In the genomic region with DNA sequence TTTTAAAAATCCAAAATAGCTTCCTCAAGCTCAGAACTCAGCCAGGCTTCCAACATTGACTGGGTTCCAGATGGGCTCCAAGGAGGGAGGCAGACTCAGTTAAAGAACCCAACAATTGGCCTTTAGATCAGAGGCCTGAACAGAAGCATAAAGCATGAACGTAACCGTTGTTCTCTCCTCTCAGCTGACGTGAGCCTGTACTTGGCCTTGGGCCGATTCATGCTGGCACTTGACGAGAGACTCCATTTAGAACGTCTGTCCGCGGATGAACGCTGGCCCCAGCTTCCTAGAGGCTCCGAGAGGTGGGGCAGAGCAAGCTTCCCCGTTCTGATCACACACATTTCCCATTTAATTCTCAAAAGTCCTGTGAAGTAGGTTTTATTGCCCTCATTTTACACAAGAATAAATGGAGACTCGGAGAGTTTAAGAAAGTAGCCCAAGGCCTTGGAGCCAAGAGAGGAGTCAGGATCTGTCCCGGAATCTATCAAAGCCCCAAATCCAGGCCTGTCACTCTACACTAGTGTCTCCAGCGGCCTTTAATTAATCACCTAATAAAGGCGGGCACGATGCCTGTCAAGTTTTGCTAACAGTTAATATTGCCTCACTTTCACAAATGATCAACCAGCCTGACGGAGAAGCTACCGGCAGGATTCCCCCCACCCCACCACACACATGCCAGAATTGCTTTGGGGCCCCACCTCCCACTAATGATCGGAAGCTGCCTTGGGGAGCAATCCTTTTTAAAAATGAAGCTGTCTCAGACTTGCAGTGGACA, we compare ENCODE assay signal across 9 mouse cellular contexts. TPM values are rescaled to one million over a fixed set of nuclear protein-coding genes. Genes with fewer than 3 reads are reported as not detected.
DNase-seq lines count a peak whose midpoint lies in the region; ATAC-seq and TF ChIP-seq lines count a peak whose summit lies in the region.
"Had no signal": no experiment of that assay in that cellular context is flagged by ENCODE, and none has a peak within 500 bp of the region (broad histone marks: within the 10 kb centered on the region; RNA-seq: fewer than 3 reads in every experiment).

No protein-coding gene starts in this region.

- H3K27ac ChIP-seq in lung, embryonic 14.5 days (ENCODE audit: low read depth) = no peak overlapping the region
- no peak overlapping the region for H3K27ac ChIP-seq in limb, embryonic 11.5 days (replicated peaks; ENCODE audit: low read depth, low read length)

- WGBS in lung, embryonic 14.5 days = 39% methylated on average over 19 of the region's 19 CpGs
- 35% methylated on average over 19 of the region's 19 CpGs for WGBS in limb, embryonic 11.5 days

- DNase-seq in lung, embryonic 14.5 days = peak; percentile 65
- DNase-seq in lung, postnatal 25 days (ENCODE audit: low spot score) = no peak
- peak; percentile 52 to 70 for DNase-seq in cerebellum, postnatal 25 days
- peak; percentile 36 to 48 for DNase-seq in heart, postnatal 14 days
- peak; percentile 55 for DNase-seq in limb, embryonic 11.5 days (ENCODE audit: low spot score)
- peak; percentile 71 for DNase-seq in telencephalon, adult 2 months (ENCODE audit: low read depth, low spot score)
- no peak for DNase-seq in T-cell, adult 2 months (ENCODE audit: low spot score)
- no peak for DNase-seq in thymus, postnatal 25 days

- no peak for TF ChIP-seq CTCF in lung, embryonic 14.5 days (IDR thresholded peaks at IDR 0.05; ENCODE audit: low read depth)

- H3K4me3 ChIP-seq in lung, embryonic 14.5 days (ENCODE audit: low read depth, low read length) = no peak overlapping the region
- no peak overlapping the region for H3K4me3 ChIP-seq in limb, embryonic 11.5 days (ENCODE audit: low read depth, low read length)

- H3K9ac ChIP-seq in lung, embryonic 14.5 days = no peak overlapping the region
- no peak overlapping the region for H3K9ac ChIP-seq in limb, embryonic 11.5 days (ENCODE audit: low read length)

- no peaks in the 10 kb centered on the region for H3K9me3 ChIP-seq in lung, embryonic 14.5 days (ENCODE audit: low read depth, low read length)
- no peaks in the 10 kb centered on the region for H3K9me3 ChIP-seq in limb, embryonic 11.5 days (ENCODE audit: control insufficient read depth, low read length)

- H3K27me3 ChIP-seq in lung, embryonic 14.5 days (ENCODE audit: insufficient read depth, low read length) = peaks cover 4% of the 10 kb centered on the region; the same call in 1 of the 2 replicates
- H3K27me3 ChIP-seq in limb, embryonic 11.5 days (ENCODE audit: control insufficient read depth, insufficient read depth, low read length) = no peaks in the 10 kb centered on the region

- no peaks in the 10 kb centered on the region for H3K36me3 ChIP-seq in lung, embryonic 14.5 days (ENCODE audit: insufficient read depth)
- H3K36me3 ChIP-seq in limb, embryonic 11.5 days (ENCODE audit: control insufficient read depth, insufficient read depth, low read length) = no peaks in the 10 kb centered on the region

- intact Hi-C loops in heart, postnatal 14 days (cut with DNase I) = loop anchor here (5.0 kb wide), 1 partner anchor 54 kb away; no protein-coding TSS in a partner anchor

- no peak overlapping the region for H3K4me2 ChIP-seq in lung, embryonic 14.5 days
- no peak overlapping the region for H3K4me2 ChIP-seq in limb, embryonic 11.5 days (ENCODE audit: low read depth, severe bottlenecking)

- H3K4me1 ChIP-seq in lung, embryonic 14.5 days (ENCODE audit: insufficient read depth) = 0 out of 2 replicates have a peak, but pooled peaks cover 4% of the 10 kb centered on the region
- peaks cover 24% of the 10 kb centered on the region for H3K4me1 ChIP-seq in limb, embryonic 11.5 days (ENCODE audit: control insufficient read depth, insufficient read depth, low read length)

- ATAC-seq in lung, embryonic 14.5 days (ENCODE audit: insufficient read depth) = no peak
- no peak for ATAC-seq in limb, embryonic 11.5 days (ENCODE audit: insufficient number of reproducible peaks, low FRiP score, low TSS enrichment, low read depth)

RNA-seq across cellular contexts. Expression of gene Ccdc182, which starts 17.1 kb away (rescaled TPM):
- not detected in 2 replicates for polyA plus RNA-seq in lung, embryonic 14.5 days (2014; fragmentation: Nextera tagmentation; extraction: Ambion mirVana)
- total RNA-seq in heart, postnatal 14 days (2021) = not detected
- polyA plus RNA-seq in limb, embryonic 11.5 days (2014; fragmentation: Nextera tagmentation; extraction: Ambion mirVana) = 0.12 and 0.52 TPM in 2 replicates
- total RNA-seq: hematopoietic stem cell, adult 5-6 weeks had no signal

Comparison
In these comparisons a context has a peak if more than half of its experiments do, and no peak if none do; other contexts are left out.
1. DNase-seq: peak in lung, embryonic 14.5 days (single experiment), cerebellum, postnatal 25 days (2 of 2), heart, postnatal 14 days (2 of 2), limb, embryonic 11.5 days (single experiment) and telencephalon, adult 2 months (single experiment); none in lung, postnatal 25 days (single experiment), T-cell, adult 2 months (single experiment) and thymus, postnatal 25 days (single experiment).